In genomic region chr13:33622921-33623320, GRCm38 (mm10) we compare ENCODE assay signal across 20 mouse cellular contexts. TPM values are rescaled to one million over a fixed set of nuclear protein-coding genes. Genes with fewer than 3 reads are reported as not detected.
A peak's percentile ranks its signal among the peaks of the same experiment; 100 is the strongest.
DNase-seq lines count a peak whose midpoint lies in the region; ATAC-seq lines count a peak whose summit lies in the region.
"Had no signal": no experiment of that assay in that cellular context is flagged by ENCODE, and none has a peak within 500 bp of the region (broad histone marks: within the 10 kb centered on the region; RNA-seq: fewer than 3 reads in every experiment).

No protein-coding gene starts in this region.

- ATAC-seq in forebrain, embryonic 12.5 days (ENCODE audit: low FRiP score), result no peak
- ATAC-seq: activated CD4-positive, CD25-positive, alpha-beta regulatory T cell, adult 4 months; CD4-positive, CD25-positive, alpha-beta regulatory T cell, adult 4 months; Patski had no signal

- no peak overlapping the region for H3K27ac ChIP-seq in forebrain, embryonic 12.5 days

- DNase-seq in fat pad, adult 2 months (ENCODE audit: extremely low read depth, low read depth, low spot score), result peak; percentile 68
- DNase-seq in gonadal fat pad, adult 2 months (ENCODE audit: low read depth), result peak; percentile 72
- DNase-seq in cerebellum, postnatal 10 days, result no peak
- DNase-seq: adrenal gland, adult 2 months; adrenal gland, adult 8-10 months; adrenal gland, postnatal 10 days; adrenal gland, postnatal 14 days; adrenal gland, postnatal 25 days; adrenal gland, postnatal 36 days; B cell, adult 2 months; cerebellum, adult 11 months; cerebellum, adult 11-12 months; cerebellum, adult 18-20 months had no signal

- H3K36me3 ChIP-seq in forebrain, embryonic 12.5 days (replicated peaks), result no peaks in the 10 kb centered on the region
- H3K36me3 ChIP-seq: G1E had no signal

- H3K9me3 ChIP-seq in forebrain, embryonic 12.5 days, result peaks cover 39% of the 10 kb centered on the region
- H3K9me3 ChIP-seq: G1E had no signal

- H3K4me1 ChIP-seq in forebrain, embryonic 12.5 days, result no peaks in the 10 kb centered on the region

- WGBS in forebrain, embryonic 12.5 days, result 91% methylated on average over 2 of the region's 2 CpGs

- H3K27me3 ChIP-seq in forebrain, embryonic 12.5 days, result no peaks in the 10 kb centered on the region
- H3K27me3 ChIP-seq: CH12.LX had no signal

- H3K4me3 ChIP-seq in forebrain, embryonic 12.5 days (replicated peaks), result no peak overlapping the region

- no peak overlapping the region for H3K9ac ChIP-seq in forebrain, embryonic 12.5 days

- no peak overlapping the region for H3K4me2 ChIP-seq in forebrain, embryonic 12.5 days

RNA-seq across cellular contexts. Expression of gene Serpinb6d, which starts 38.3 kb away (rescaled TPM):
- not detected in 2 replicates for polyA plus RNA-seq in gonadal fat pad, adult 2 months (2012; rRNA removed)
- not detected in 2 replicates for polyA plus RNA-seq in forebrain, embryonic 12.5 days (2016; fragmentation: Nextera tagmentation; extraction: Ambion mirVana)
- polyA plus RNA-seq: activated CD4-positive, CD25-positive, alpha-beta regulatory T cell, adult 4 months; adrenal gland, adult 2 months; brain, embryonic 14.5 days; CD4-positive, CD25-positive, alpha-beta regulatory T cell, adult 4 months; G1E; Patski had no signal

Comparison
In these comparisons a context has a peak if more than half of its experiments do, and no peak if none do; other contexts are left out.
1. DNase-seq: peak in fat pad, adult 2 months (single experiment) and gonadal fat pad, adult 2 months (single experiment); none in cerebellum, postnatal 10 days (0 of 2).